8 mouse cellular contexts compared by ENCODE assay signal in the genomic region with DNA sequence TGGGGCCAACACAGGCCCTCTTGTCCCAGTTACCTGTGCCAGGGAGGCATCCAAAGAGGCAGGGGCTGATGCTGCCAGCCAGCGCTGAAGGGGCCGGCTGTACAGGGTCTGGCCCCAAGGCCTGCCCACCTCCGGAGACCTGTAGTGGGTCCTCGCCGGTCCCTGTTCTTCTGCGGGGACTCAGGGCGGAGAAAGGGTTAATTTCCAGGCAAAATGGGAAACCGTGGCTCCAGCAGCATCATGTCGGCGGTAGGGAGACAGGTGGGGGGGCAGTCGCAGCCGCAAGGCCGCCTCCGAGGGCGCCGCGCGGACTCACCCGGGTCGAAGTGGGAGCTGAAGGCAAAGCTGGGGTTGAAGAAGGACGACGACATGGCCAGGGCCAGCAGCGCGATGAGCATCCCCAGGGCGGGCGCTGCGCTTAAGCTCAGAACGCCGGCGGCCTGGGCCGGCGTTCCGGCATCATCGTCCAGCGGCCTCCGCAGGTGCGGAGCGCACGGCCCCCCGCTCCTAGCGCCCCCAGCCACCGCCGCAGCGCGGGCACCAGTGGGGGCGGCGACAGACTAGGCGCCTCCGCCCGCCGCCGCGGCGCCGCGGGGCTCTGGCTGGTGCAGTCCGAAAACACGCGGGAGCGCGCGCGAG. TPM values are rescaled to one million over a fixed set of nuclear protein-coding genes. Genes with fewer than 3 reads are reported as not detected.
A peak's percentile ranks its signal among the peaks of the same experiment; 100 is the strongest.
DNase-seq lines count a peak whose midpoint lies in the region; ATAC-seq and TF ChIP-seq lines count a peak whose summit lies in the region.

TSS of gene Aatk (minus strand) at position 615 of the 639 bp plus-strand sequence.

- peak within 1 kb of the TSS; percentile 98 for H3K4me2 ChIP-seq in hindbrain, embryonic 11.5 days (replicated peaks; ENCODE audit: low read depth, low read length)
- peak within 1 kb of the TSS; percentile 68 for H3K4me2 ChIP-seq in liver, embryonic 12.5 days
- peak within 1 kb of the TSS; percentile 96 for H3K4me2 ChIP-seq in stomach, embryonic 15.5 days

- H3K27me3 ChIP-seq in hindbrain, embryonic 11.5 days (ENCODE audit: control insufficient read depth, insufficient read depth, low read length): peaks cover 26% of the 10 kb centered on the region
- H3K27me3 ChIP-seq in liver, embryonic 12.5 days (replicated peaks): peaks cover 66% of the 10 kb centered on the region
- H3K27me3 ChIP-seq in stomach, embryonic 15.5 days (replicated peaks): peaks cover 32% of the 10 kb centered on the region

- H3K4me3 ChIP-seq in gastrocnemius, adult 2 months: peak within 1 kb of the TSS; percentile 81
- peak within 1 kb of the TSS; percentile 65 for H3K4me3 ChIP-seq in hindbrain, embryonic 11.5 days (ENCODE audit: low read depth, low read length)
- peak within 1 kb of the TSS; percentile 44 for H3K4me3 ChIP-seq in liver, embryonic 12.5 days
- peak within 1 kb of the TSS; percentile 57 for H3K4me3 ChIP-seq in stomach, embryonic 15.5 days (replicated peaks)

- intact Hi-C loops in gastrocnemius, adult 2 months (cut with DNase I): no loop called here
- intact Hi-C loops in gastrocnemius, postnatal 36 days (cut with DNase I): no loop called here

- H3K9ac ChIP-seq in hindbrain, embryonic 11.5 days (ENCODE audit: low read depth, low read length): peak within 1 kb of the TSS; percentile 80
- H3K9ac ChIP-seq in liver, embryonic 12.5 days: 0 out of 2 replicates have a peak within 1 kb of the TSS, but pooled peaks have one; percentile 24
- peak within 1 kb of the TSS; percentile 56 for H3K9ac ChIP-seq in stomach, embryonic 15.5 days

- no peak for DNase-seq in gastrocnemius, adult 2 months
- DNase-seq in gastrocnemius, postnatal 36 days: no peak
- DNase-seq in urinary bladder, adult 2 months (ENCODE audit: low spot score): no peak
- no peak for DNase-seq in urinary bladder, postnatal 36 days (ENCODE audit: low spot score in 2 of 2)
- DNase-seq in hindbrain, embryonic 11.5 days (ENCODE audit: low spot score): peak; percentile 68
- no peak for DNase-seq in yolk sac, embryonic 10.5 days (ENCODE audit: low spot score)

- H3K27ac ChIP-seq in gastrocnemius, adult 2 months: peak within 1 kb of the TSS; percentile 83
- H3K27ac ChIP-seq in hindbrain, embryonic 11.5 days (ENCODE audit: low read depth, low read length): peak within 1 kb of the TSS; percentile 62
- no peak within 1 kb of the TSS for H3K27ac ChIP-seq in liver, embryonic 12.5 days
- peak within 1 kb of the TSS; percentile 11; the same call in 1 of the 2 replicates for H3K27ac ChIP-seq in stomach, embryonic 15.5 days

- peak; percentile 18; the same call in 1 of the 2 replicates for ATAC-seq in hindbrain, embryonic 11.5 days (ENCODE audit: low FRiP score)
- ATAC-seq in liver, embryonic 12.5 days: no peak
- no peak for ATAC-seq in stomach, embryonic 15.5 days (ENCODE audit: insufficient read depth, low FRiP score, low read depth)

- under 1% methylated on average over 54 of the region's 63 CpGs for WGBS in hindbrain, embryonic 11.5 days
- 5% methylated on average over 58 of the region's 63 CpGs for WGBS in liver, embryonic 12.5 days (ENCODE audit: insufficient replicate concordance)
- 2% methylated on average over 57 of the region's 63 CpGs for WGBS in stomach, embryonic 15.5 days

- H3K36me3 ChIP-seq in hindbrain, embryonic 11.5 days (ENCODE audit: control insufficient read depth, insufficient read depth, low read length): no peaks in the 10 kb centered on the region
- H3K36me3 ChIP-seq in liver, embryonic 12.5 days: no peaks in the 10 kb centered on the region
- no peaks in the 10 kb centered on the region for H3K36me3 ChIP-seq in stomach, embryonic 15.5 days

- H3K4me1 ChIP-seq in hindbrain, embryonic 11.5 days (replicated peaks; ENCODE audit: control insufficient read depth, insufficient read depth, low read length): peaks cover 15% of the 10 kb centered on the region
- H3K4me1 ChIP-seq in liver, embryonic 12.5 days: peaks cover 7% of the 10 kb centered on the region; the same call in 1 of the 2 replicates
- H3K4me1 ChIP-seq in stomach, embryonic 15.5 days: peaks cover 36% of the 10 kb centered on the region

- no peak for TF ChIP-seq CTCF in gastrocnemius, adult 2 months (IDR thresholded peaks at IDR 0.05)

- no peaks in the 10 kb centered on the region for H3K9me3 ChIP-seq in hindbrain, embryonic 11.5 days (ENCODE audit: control insufficient read depth, low read length)
- no peaks in the 10 kb centered on the region for H3K9me3 ChIP-seq in liver, embryonic 12.5 days (replicated peaks)
- no peaks in the 10 kb centered on the region for H3K9me3 ChIP-seq in stomach, embryonic 15.5 days

RNA-seq across cellular contexts. Expression of gene Aatk, which starts in this region (rescaled TPM):
- total RNA-seq in gastrocnemius, adult 2 months (2021): 1 to 10 TPM; 2.8 to 2.9 TPM
- 1 to 10 TPM; 3.2 to 4.1 TPM for total RNA-seq in gastrocnemius, postnatal 36 days (2021)
- 15.2 and 15.3 TPM in 2 replicates for polyA plus RNA-seq in urinary bladder, adult 2 months (2012; rRNA removed)
- polyA plus RNA-seq in hindbrain, embryonic 11.5 days (2014; fragmentation: Nextera tagmentation; extraction: Ambion mirVana): 1.9 TPM in 2 replicates
- 0.37 and 0.49 TPM in 2 replicates for polyA plus RNA-seq in liver, embryonic 12.5 days (2016; fragmentation: Nextera tagmentation; extraction: Ambion mirVana)
- 3.8 and 4.5 TPM in 2 replicates for polyA plus RNA-seq in stomach, embryonic 15.5 days (2015; fragmentation: Nextera tagmentation; extraction: Ambion mirVana)

Comparison
In these comparisons a context has a peak if more than half of its experiments do, and no peak if none do; other contexts are left out.
1. H3K9ac ChIP-seq: peak in every context shown above with its lines; median percentile 80 in hindbrain, embryonic 11.5 days; 56 in stomach, embryonic 15.5 days; 24 in liver, embryonic 12.5 days.